Mouse (Mus musculus) lung, adult 2 months (tissue): ENCODE data around the gene Nipsnap2.

Experiments
- CTCF ChIP-seq: fragments of 200-500 bp; IDR thresholded peaks from 2 replicates; pipeline ENCODE4 v1.5.1; 2011; ENCODE audit warnings: mild to moderate bottlenecking, low read length, control low read depth; ENCODE audit not compliant: insufficient read depth
- POLR2A ChIP-seq: fragments of 200-500 bp; IDR thresholded peaks from 2 replicates; pipeline ENCODE4 v1.6.1; 2011; ENCODE audit warnings: low read depth, mild to moderate bottlenecking, control low read depth, low read length, borderline replicate concordance; ENCODE audit errors: extremely low read depth

DNA sequence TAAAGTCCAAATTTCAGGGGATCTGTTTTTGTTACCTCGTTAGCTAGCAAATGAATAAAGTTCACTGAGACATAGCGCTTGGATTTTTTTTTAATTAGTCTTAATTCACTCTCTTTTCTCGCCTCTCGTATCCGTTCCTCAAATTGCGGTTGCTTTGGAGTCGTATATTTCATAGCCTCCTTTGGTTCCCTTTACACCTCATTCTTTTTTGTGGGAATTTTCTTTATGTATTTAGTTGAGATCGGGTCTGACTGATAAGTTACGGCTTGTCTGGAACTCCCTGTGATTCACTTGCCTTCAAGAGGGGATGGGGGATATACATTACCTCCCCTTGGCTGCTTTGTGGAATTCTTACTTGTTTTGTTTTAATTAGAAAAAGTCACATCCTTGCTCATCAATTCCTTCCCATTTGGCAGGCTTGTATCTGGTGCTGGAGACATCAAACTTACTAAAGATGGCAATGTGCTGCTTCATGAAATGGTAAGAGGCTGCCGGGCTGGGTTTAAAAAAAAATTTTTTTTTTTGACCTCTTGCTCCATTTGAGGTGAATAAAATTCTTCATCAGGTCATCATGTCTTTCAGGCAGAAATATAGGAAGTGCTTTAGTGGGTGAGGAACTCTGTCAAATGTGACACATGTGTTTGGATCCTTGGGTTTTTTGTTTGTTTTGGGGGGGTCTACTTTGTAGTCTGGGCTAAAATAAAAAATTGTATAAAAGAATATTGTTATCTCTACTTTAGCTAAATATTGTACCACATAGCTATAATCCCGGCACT is 63.1 kb downstream of the Nipsnap2 start:
- TF ChIP-seq POLR2A (no peak), CTCF (no peak)
